Mouse (Mus musculus) heart, embryonic 13.5 days (tissue): Measurements from ENCODE around the gene Fam155a. TPM values are rescaled to one million over a fixed set of nuclear protein-coding genes. Genes with fewer than 3 reads are reported as not detected.

Experiments
- ATAC-seq: fragments of 200-750 bp; cut with Nextera tagmentation; 2 replicates; pipeline ENCODE4 v1.8.0; 2017; ENCODE audit warnings: moderate TSS enrichment; ENCODE audit not compliant: insufficient number of reproducible peaks, low FRiP score, low TSS enrichment; ENCODE audit errors: extremely low read depth
- H3K27ac ChIP-seq: fragments of 300-500 bp; sonication (generic); replicated peaks from 2 replicates; pipeline ENCODE4 v1.5.1; 2015; ENCODE audit warnings: moderate library complexity, mild to moderate bottlenecking, inconsistent platforms
- H3K27me3 ChIP-seq: fragments of 300-500 bp; sonication (generic); replicated peaks from 2 replicates; pipeline ENCODE4 v1.6.1; 2015; ENCODE audit warnings: mild to moderate bottlenecking, inconsistent platforms
- H3K36me3 ChIP-seq: fragments of 300-500 bp; sonication (generic); 2 replicates; pipeline ENCODE4 v1.6.1; 2015; ENCODE audit warnings: mild to moderate bottlenecking, inconsistent platforms
- H3K4me1 ChIP-seq: fragments of 300-500 bp; sonication (generic); 2 replicates; pipeline ENCODE4 v1.6.1; 2015; ENCODE audit warnings: inconsistent platforms
- H3K4me2 ChIP-seq: fragments of 300-500 bp; sonication (generic); 2 replicates; pipeline ENCODE4 v1.6.1; 2015; ENCODE audit warnings: inconsistent platforms, mild to moderate bottlenecking, moderate library complexity
- H3K4me3 ChIP-seq: fragments of 300-500 bp; sonication (generic); 2 replicates; pipeline ENCODE4 v1.5.1; 2015; ENCODE audit warnings: moderate library complexity, mild to moderate bottlenecking, inconsistent platforms
- H3K9ac ChIP-seq: fragments of 300-500 bp; sonication (generic); 2 replicates; pipeline ENCODE4 v1.6.1; 2015; ENCODE audit warnings: inconsistent platforms, mild to moderate bottlenecking, moderate library complexity
- H3K9me3 ChIP-seq: fragments of 300-500 bp; sonication (generic); 2 replicates; pipeline ENCODE4 v1.6.1; 2016; ENCODE audit warnings: inconsistent platforms
- WGBS: fragments of 180-500 bp; shearing (Covaris S2); methylation state at CpG from one replicate; pipeline ENCODE4 v1.1.7; 2015; ENCODE audit warnings: mixed read lengths; 5-methylcytosine and 5-hydroxymethylcytosine counted together
- polyA plus RNA-seq: library from polyadenylated mRNA; unstranded; fragments of >200 nt; fragmentation: Nextera tagmentation; extraction: Ambion mirVana; gene quantifications from 2 replicates; pipeline ENCODE4 v1.2.1, GENCODE M21; 2015

Fam155a gene
- polyA plus RNA-seq, 1 experiment from 2014 or later = 0.08 TPM

DNA sequence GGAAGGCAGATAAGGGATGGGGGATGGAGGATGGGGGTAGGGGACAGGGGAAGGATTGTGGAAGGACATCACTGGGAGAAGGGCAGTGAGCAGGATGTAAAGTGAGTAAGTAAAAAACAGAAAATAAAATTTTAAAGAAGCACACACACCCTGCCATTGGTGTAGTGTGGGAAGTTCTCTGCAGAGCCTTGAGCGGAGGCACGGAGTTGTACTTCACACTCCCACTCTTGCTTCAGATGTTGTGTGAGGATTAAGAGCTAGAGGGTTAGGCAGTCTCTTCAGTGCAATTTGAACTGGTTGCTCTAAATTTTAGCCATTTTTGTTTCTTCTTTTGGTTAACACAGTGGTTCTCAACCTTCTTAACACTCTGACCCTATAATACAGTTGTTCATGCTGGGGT, 114.1 kb downstream of the Fam155a start:
- no peak overlapping the region for H3K9ac ChIP-seq
- H3K27me3 ChIP-seq = no peaks in the 10 kb centered on the region
- H3K4me1 ChIP-seq = peaks cover 5% of the 10 kb centered on the region; the same call in 1 of the 2 replicates
- no peak overlapping the region for H3K4me2 ChIP-seq
- no peak for ATAC-seq
- no peak overlapping the region for H3K27ac ChIP-seq
- H3K36me3 ChIP-seq = no peaks in the 10 kb centered on the region
- H3K4me3 ChIP-seq = no peak overlapping the region
- no peaks in the 10 kb centered on the region for H3K9me3 ChIP-seq
- 90% methylated on average over 2 of the region's 2 CpGs for WGBS

- ATAC-seq = no peak
- H3K27ac ChIP-seq = no peak overlapping the region
Measured at GRCm38 (mm10) chr8:9654826-9655225, 116.1 kb downstream of the Fam155a start.

DNA sequence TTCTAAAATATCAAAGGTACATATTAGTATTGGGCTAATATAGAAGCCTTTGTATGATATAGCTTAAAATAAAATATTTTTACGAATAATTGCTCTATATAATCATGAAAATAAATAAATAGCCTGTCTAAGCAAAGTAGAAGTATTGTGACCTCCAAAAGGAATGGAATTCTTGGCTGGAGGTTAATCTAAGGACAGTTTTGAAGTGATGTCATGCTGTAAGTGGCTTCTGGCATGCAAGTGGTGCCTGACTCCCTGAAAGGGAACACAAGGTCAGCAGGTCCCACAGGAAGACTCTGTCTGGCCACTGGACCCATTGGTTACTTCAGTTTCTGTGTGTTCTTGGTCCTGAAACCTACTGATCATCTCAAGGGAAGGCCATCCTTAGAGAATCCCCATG, 117.3 kb downstream of the Fam155a start:
- H3K4me3 ChIP-seq = no peak overlapping the region
- no peak overlapping the region for H3K4me2 ChIP-seq
- peaks cover 5% of the 10 kb centered on the region; the same call in 1 of the 2 replicates for H3K4me1 ChIP-seq
- no peaks in the 10 kb centered on the region for H3K9me3 ChIP-seq
- no peak overlapping the region for H3K9ac ChIP-seq
- no peaks in the 10 kb centered on the region for H3K27me3 ChIP-seq
- WGBS = 40% methylated on average over 1 of the region's 1 CpGs
- H3K27ac ChIP-seq = no peak overlapping the region
- no peak for ATAC-seq
- no peaks in the 10 kb centered on the region for H3K36me3 ChIP-seq

More at GRCm38 (mm10) chr8:9654826-9655225, 116.1 kb downstream of the Fam155a start:
- no peak overlapping the region for H3K4me3 ChIP-seq
- no peaks in the 10 kb centered on the region for H3K9me3 ChIP-seq
- H3K9ac ChIP-seq = no peak overlapping the region
- H3K4me2 ChIP-seq = no peak overlapping the region
- H3K36me3 ChIP-seq = no peaks in the 10 kb centered on the region
- peaks cover 5% of the 10 kb centered on the region; the same call in 1 of the 2 replicates for H3K4me1 ChIP-seq
- no peaks in the 10 kb centered on the region for H3K27me3 ChIP-seq
- 74% methylated on average over 6 of the region's 6 CpGs for WGBS

DNA sequence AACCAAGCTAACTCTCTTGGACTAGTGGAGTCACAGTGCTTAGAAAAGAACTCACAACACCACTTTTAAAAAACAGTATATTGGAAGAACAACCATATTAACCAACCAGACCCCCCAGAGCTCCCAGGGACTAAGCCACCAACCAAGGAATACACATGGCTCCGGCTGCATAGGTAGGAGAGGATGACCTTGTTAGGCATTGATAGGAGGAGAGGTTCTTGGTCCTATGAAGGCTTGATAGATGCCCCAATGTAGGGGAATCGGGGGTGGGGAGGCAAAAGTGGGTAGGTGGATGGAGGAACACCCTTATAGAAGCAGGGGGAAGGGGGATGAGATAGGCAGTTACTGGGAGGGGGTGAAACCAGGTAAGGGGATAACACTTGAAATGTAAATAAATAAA, 132.8 kb downstream of the Fam155a start:
- no peak overlapping the region for H3K27ac ChIP-seq
- no peaks in the 10 kb centered on the region for H3K36me3 ChIP-seq
- WGBS = 67% methylated on average over 2 of the region's 2 CpGs
- H3K9ac ChIP-seq = no peak overlapping the region
- no peaks in the 10 kb centered on the region for H3K9me3 ChIP-seq
- no peak overlapping the region for H3K4me2 ChIP-seq
- no peaks in the 10 kb centered on the region for H3K27me3 ChIP-seq
- ATAC-seq = no peak
- no peaks in the 10 kb centered on the region for H3K4me1 ChIP-seq
- H3K4me3 ChIP-seq = no peak overlapping the region

- 54% methylated on average over 5 of the region's 5 CpGs for WGBS
- no peak overlapping the region for H3K9ac ChIP-seq
- no peaks in the 10 kb centered on the region for H3K9me3 ChIP-seq
- H3K4me3 ChIP-seq = no peak overlapping the region
- no peak overlapping the region for H3K27ac ChIP-seq
- no peaks in the 10 kb centered on the region for H3K4me1 ChIP-seq
- ATAC-seq = no peak
- H3K36me3 ChIP-seq = no peaks in the 10 kb centered on the region
- H3K27me3 ChIP-seq = no peaks in the 10 kb centered on the region
- no peak overlapping the region for H3K4me2 ChIP-seq
Measured at GRCm38 (mm10) chr8:9635240-9635639, 135.7 kb downstream of the Fam155a start.

DNA sequence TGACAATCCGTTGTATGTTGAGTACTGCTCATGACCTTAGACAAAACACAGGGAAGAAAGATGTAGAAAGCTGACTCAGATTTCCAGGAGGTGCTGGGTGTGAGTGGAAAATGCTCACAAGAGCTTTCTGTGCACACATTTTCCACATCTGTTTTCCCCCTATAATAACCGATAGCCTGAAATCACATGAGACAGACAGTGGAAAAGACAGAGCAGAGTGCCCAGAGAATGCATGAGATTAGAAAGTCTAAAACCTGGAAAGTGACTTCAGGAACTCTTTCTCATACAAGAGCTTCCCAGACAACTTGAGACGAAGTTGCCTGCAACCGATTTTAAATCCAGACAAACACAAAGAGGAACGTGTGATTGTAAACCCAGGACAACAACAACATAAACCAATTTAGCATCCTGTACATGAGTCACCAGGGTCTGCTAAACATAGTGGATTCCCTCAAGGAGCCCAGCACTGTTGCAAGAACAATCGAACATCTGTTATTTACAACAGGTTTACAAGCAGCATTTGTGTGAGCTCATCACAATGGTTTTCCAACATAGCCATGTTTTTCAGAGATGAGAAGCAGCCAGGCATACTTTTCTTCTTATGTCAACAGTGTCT, 163.8 kb downstream of the Fam155a start:
- no peak for ATAC-seq
- Histone ChIP-seq H3K4me3 (no peak overlapping the region), H3K27ac (no peak overlapping the region), H3K9me3 (no peaks in the 10 kb centered on the region), H3K36me3 (no peaks in the 10 kb centered on the region), H3K27me3 (no peaks in the 10 kb centered on the region), H3K9ac (no peak overlapping the region), H3K4me1 (no peaks in the 10 kb centered on the region), H3K4me2 (no peak overlapping the region)
- 57% methylated on average over 6 of the region's 6 CpGs for WGBS

DNA sequence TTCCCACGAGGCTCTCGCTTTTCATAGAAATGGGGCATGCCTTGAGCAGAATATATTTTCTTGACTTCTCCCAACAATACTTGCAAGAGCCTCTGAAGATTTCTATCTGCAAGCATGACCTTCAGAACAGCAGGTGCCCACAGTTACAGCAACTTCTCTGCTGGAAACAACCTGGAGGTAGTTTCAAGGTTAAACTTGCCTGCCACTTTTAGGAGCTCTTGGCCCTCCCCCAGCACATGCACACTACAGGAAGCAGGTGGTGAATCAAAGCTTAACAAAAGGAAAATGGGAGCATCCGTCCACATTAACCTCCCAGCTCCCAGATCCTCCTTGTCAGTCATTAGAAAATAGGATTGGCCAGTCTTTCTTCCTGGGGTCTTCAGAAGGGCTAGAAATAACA, 175.0 kb downstream of the Fam155a start:
- ATAC-seq = no peak
- Histone ChIP-seq H3K4me3 (no peak overlapping the region), H3K27ac (no peak overlapping the region), H3K9ac (no peak overlapping the region), H3K4me1 (no peaks in the 10 kb centered on the region), H3K27me3 (no peaks in the 10 kb centered on the region), H3K36me3 (no peaks in the 10 kb centered on the region), H3K4me2 (no peak overlapping the region), H3K9me3 (no peaks in the 10 kb centered on the region)
- WGBS = 57% methylated on average over 3 of the region's 3 CpGs

DNA sequence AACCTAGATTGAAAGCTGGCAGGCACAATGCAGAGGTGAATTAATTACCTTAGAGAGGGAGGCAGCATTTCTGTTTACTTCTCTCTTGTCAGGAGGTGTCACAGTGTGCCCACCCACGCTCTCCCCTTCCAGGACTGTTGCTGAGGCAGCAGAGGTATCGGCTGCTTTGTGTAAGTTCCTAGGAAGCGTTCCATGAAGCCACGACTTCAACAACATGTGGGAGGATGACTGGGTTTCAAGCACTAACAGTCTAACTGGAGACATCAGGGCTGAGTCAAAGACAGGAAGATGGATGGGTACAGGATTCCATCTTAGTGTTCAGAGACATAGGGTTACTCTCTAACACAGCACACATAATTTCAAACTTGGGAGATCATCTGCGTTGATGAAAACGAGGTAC, 189.1 kb downstream of the Fam155a start:
- Histone ChIP-seq H3K9me3 (no peaks in the 10 kb centered on the region), H3K36me3 (no peaks in the 10 kb centered on the region), H3K4me1 (no peaks in the 10 kb centered on the region), H3K27me3 (no peaks in the 10 kb centered on the region), H3K27ac (no peak overlapping the region), H3K4me2 (no peak overlapping the region), H3K9ac (no peak overlapping the region), H3K4me3 (no peak overlapping the region)
- WGBS = 58% methylated on average over 6 of the region's 6 CpGs
- ATAC-seq = no peak

DNA sequence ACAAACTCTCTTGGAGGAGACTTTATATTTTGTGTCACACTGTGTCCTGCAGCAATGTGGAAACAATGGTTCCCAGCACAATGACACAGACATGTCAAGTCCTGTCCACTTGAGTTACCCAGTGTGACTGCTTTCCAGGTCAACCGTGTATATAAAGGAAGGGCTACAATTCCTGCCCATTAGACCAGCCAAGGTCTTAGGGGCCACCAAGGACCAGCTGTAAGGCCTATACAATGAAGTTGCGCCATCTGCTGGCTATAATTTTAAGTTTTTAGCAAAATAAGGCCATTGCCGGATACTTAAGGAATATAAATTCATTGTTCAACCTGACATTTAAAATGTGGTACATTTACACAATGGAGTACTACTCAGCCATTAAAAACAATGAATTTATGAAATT, 190.8 kb downstream of the Fam155a start:
- Histone ChIP-seq H3K4me1 (no peaks in the 10 kb centered on the region), H3K27ac (no peak overlapping the region), H3K27me3 (no peaks in the 10 kb centered on the region), H3K9ac (no peak overlapping the region), H3K9me3 (no peaks in the 10 kb centered on the region), H3K36me3 (no peaks in the 10 kb centered on the region), H3K4me2 (no peak overlapping the region), H3K4me3 (no peak overlapping the region)
- no peak for ATAC-seq
- WGBS = 29% methylated on average over 3 of the region's 3 CpGs

DNA sequence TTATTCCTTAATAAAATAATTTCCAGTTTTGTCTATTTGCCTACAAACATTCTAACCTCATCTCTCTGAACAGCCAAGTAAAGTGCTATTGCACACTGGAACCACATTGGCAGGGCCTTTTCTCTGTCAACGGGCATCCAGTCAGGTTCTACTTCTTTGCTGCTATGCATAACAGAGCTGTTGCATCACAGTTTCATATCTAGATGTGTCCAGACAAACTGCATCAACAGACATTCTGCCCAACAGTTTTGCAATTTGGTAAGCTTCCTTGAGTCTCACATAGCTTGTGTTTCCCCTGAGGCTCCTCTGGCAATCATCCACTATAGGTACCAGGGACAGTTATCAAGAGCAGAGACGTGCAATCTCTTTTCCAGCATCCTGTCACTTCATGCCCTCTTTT, 199.0 kb downstream of the Fam155a start:
- no peak overlapping the region for H3K4me3 ChIP-seq
- no peaks in the 10 kb centered on the region for H3K36me3 ChIP-seq
- no peak for ATAC-seq
- WGBS = 59% methylated on average over 2 of the region's 2 CpGs
- no peaks in the 10 kb centered on the region for H3K4me1 ChIP-seq
- no peak overlapping the region for H3K4me2 ChIP-seq
- H3K27ac ChIP-seq = no peak overlapping the region
- no peaks in the 10 kb centered on the region for H3K27me3 ChIP-seq
- no peaks in the 10 kb centered on the region for H3K9me3 ChIP-seq
- no peak overlapping the region for H3K9ac ChIP-seq

GRCm38 (mm10) chr8:9569516-9570170, 201.3 kb downstream of the Fam155a start:
- 65% methylated on average over 4 of the region's 4 CpGs for WGBS
- no peak for ATAC-seq
- no peaks in the 10 kb centered on the region for H3K36me3 ChIP-seq
- no peak overlapping the region for H3K9ac ChIP-seq
- H3K4me2 ChIP-seq = no peak overlapping the region
- H3K27me3 ChIP-seq = no peaks in the 10 kb centered on the region
- H3K4me1 ChIP-seq = no peaks in the 10 kb centered on the region
- H3K27ac ChIP-seq = no peak overlapping the region
- H3K9me3 ChIP-seq = no peaks in the 10 kb centered on the region
- no peak overlapping the region for H3K4me3 ChIP-seq

DNA sequence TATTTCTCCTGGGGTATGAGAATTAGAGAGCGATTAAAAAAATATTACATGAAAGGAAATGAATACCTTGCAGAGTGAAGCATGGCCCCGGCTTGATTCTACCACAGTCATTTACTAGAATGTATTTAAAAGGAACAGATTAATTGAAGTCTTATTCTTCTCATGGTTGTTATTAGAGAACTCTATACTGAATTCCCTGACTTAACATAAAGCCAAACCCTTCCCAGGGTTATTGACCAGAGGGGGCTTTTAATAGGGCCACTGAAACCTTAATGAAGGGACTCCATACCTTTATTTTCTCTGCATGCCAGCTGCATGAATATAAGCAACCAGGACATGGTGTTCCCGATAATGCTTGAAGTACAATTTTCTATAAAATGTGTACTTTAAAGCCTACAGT, 221.8 kb downstream of the Fam155a start:
- H3K4me1 ChIP-seq = no peaks in the 10 kb centered on the region
- no peaks in the 10 kb centered on the region for H3K36me3 ChIP-seq
- no peaks in the 10 kb centered on the region for H3K9me3 ChIP-seq
- no peak overlapping the region for H3K4me2 ChIP-seq
- H3K4me3 ChIP-seq = no peak overlapping the region
- no peak for ATAC-seq
- 85% methylated on average over 3 of the region's 3 CpGs for WGBS
- no peaks in the 10 kb centered on the region for H3K27me3 ChIP-seq
- no peak overlapping the region for H3K9ac ChIP-seq
- H3K27ac ChIP-seq = no peak overlapping the region
